Mouse (Mus musculus): ENCODE measurements at regions not wholly inside any gene's neighbourhood (a gene's known extent, or its start where the extent isn't known, plus 50 kb on each side); places are given as distances from the start of the nearest gene placed in this dataset.

DNA sequence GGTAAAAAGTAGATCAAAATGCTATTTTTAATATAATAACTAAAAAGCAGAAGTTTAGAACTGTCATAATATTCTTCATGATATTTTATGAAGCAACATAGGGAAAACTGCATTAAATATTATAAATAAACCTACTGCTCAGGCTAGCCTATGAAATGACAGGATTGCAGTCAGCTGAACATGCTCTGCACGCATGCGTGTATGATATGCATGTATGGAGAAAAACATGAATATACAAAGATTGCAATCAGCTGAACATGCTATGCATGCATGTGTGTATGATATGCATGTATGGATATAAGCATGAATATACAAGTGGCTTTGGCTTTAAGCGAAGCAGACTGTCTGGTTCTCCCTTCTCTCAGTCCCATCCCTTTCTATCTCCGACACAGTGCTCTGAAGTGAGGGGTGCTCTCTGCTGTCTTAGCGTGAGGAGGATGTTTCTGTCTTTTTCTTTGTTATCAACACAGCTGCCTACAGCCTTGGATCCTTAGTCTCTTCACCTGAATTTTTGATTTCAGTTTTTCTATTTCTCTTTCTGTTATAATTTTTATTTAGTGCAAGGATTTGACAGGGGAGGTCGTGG is 386.8 kb downstream of the Gm21750 start:
- TF ChIP-seq POLR2A (IDR thresholded peaks at IDR 0.05; ENCODE audit: borderline replicate concordance, low read depth, low read length) (no peak), CTCF (IDR thresholded peaks at IDR 0.05; ENCODE audit: low read depth, low read length) (no peak)

Data from bone marrow macrophage, adult 2 months (primary cell).